Mouse (Mus musculus) G1E (cell line): ENCODE data around the gene Nav1.

Experiments
- CTCF ChIP-seq: IDR thresholded peaks from 2 replicates; pipeline ENCODE4 v1.5.1; 2012; ENCODE audit warnings: low read depth, low read length, inconsistent platforms, mixed read lengths
- GATA1 ChIP-seq: IDR thresholded peaks from 2 replicates; pipeline ENCODE4 v1.6.1; 2012; ENCODE audit warnings: borderline replicate concordance, low read length, inconsistent platforms, mixed read lengths
- POLR2AphosphoS5 ChIP-seq: IDR thresholded peaks from 2 replicates; pipeline ENCODE4 v1.6.1; 2012; ENCODE audit warnings: low read depth, low read length, inconsistent platforms; ENCODE audit not compliant: insufficient replicate concordance

DNA sequence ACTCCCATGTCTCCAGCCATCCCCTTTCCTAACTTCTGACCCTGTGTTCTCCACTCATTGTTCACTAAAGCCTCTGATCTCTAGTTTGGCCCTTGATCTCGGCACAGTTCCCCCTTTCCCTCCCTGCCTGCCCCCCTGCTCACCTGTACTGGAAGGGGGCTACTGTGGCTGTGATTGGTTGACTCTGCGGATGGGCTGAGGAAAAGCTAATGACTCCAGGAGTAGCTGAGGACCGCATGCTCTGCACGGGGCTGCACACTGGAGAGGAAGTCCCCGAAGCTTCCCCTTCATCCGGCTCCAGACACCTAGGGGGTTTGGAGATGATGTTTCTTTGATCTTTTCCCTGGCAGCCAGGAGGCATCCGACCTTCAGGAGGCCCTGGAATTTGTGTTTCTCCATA, at the start of gene Nav1:
- TF ChIP-seq CTCF, result no peak
- TF ChIP-seq GATA1, result no peak
- TF ChIP-seq POLR2AphosphoS5, result no peak
